Mouse (Mus musculus) embryonic stem cell, embryonic (primary cell): ENCODE measurements around the gene Taar2.

Experiments used
- CTCF ChIA-PET, 4 experiments: fragments of 300-600 bp in 2 of 4; fragments of 350-600 bp in 2 of 4; sonication (Branson Sonifier 250); formaldehyde crosslinking; loops; one replicate each; lab custom pipeline; 2022; ENCODE audit warnings: inconsistent platforms in 2 of 4; lab: Charles Lee
- POLR2A ChIA-PET, 4 experiments: fragments of 300-600 bp in 2 of 4; fragments of 350-600 bp in 2 of 4; sonication (Branson Sonifier 250); formaldehyde crosslinking; loops; one replicate each; lab custom pipeline; 2022; ENCODE audit warnings: antibody characterized with exemption in 4 of 4, inconsistent platforms in 1 of 4; lab: Charles Lee

Gene Taar2

GRCm38 (mm10) chr10:23938312-23938711 is at the start of gene Taar2:
Taar2 (plus strand) TSS chr10:23938572.
- CTCF ChIA-PET, result interaction anchor here in 2 of 4 experiments (0.7 to 1.6 kb wide), 3 partner anchors 193 to 670 kb away, joined by 3 to 5 read pairs (median 4); no protein-coding TSS in a partner anchor
- POLR2A ChIA-PET, result interaction anchor here in 2 of 4 experiments (0.5 to 0.9 kb wide), 2 partner anchors 52 to 150 kb away, joined by 3 read pairs; no protein-coding TSS in a partner anchor

GRCm38 (mm10) chr10:23892987-23893386 is 45.4 kb upstream of the Taar2 start:
- CTCF ChIA-PET, result no interaction called here
- POLR2A ChIA-PET, result no interaction called here

- ChIA-PET POLR2A (interaction anchor here in 2 of 4 experiments (0.6 to 0.8 kb wide), 3 partner anchors 78 to 266 kb away, joined by 3 to 4 read pairs (median 4); no protein-coding TSS in a partner anchor), CTCF (no interaction called here)
Observed at GRCm38 (mm10) chr10:23894601-23895349, 43.6 kb upstream of the Taar2 start, which contains the start of gene Vnn1. Vnn1 (plus strand) TSS chr10:23894688.

- CTCF ChIA-PET, result no interaction called here
- POLR2A ChIA-PET, result no interaction called here
Observed at GRCm38 (mm10) chr10:23895376-23895775, 43.0 kb upstream of the Taar2 start.

- POLR2A ChIA-PET, result no interaction called here
- CTCF ChIA-PET, result interaction anchor here in 1 of 4 experiments (0.7 kb wide), 1 partner anchor 81 kb away, joined by 3 read pairs; no protein-coding TSS in a partner anchor
Observed at GRCm38 (mm10) chr10:23901119-23901518, 37.3 kb upstream of the Taar2 start.

GRCm38 (mm10) chr10:23905661-23906060 is 32.7 kb upstream of the Taar2 start:
- POLR2A ChIA-PET, result no interaction called here
- CTCF ChIA-PET, result interaction anchor here in 1 of 4 experiments (0.6 kb wide), 2 partner anchors 21 to 107 kb away, joined by 3 read pairs; no protein-coding TSS in a partner anchor

- ChIA-PET POLR2A (no interaction called here), CTCF (no interaction called here)
Observed at GRCm38 (mm10) chr10:23920056-23920455, 18.3 kb upstream of the Taar2 start, which contains the start of gene Taar1. Taar1 (plus strand) TSS chr10:23920356.

- CTCF ChIA-PET, result no interaction called here
- POLR2A ChIA-PET, result no interaction called here
Observed at GRCm38 (mm10) chr10:23922468-23922867, 15.9 kb upstream of the Taar2 start.

- POLR2A ChIA-PET, result no interaction called here
- CTCF ChIA-PET, result no interaction called here
Observed at GRCm38 (mm10) chr10:23923941-23924340, 14.4 kb upstream of the Taar2 start.

GRCm38 (mm10) chr10:23937613-23938012 is 759 bp upstream of the Taar2 start:
- ChIA-PET POLR2A (interaction anchor here in 2 of 4 experiments (0.9 to 1.3 kb wide), 3 partner anchors 52 to 147 kb away, joined by 3 read pairs; no protein-coding TSS in a partner anchor), CTCF (interaction anchor here in 3 of 4 experiments (0.5 to 1.6 kb wide), 3 partner anchors 194 to 671 kb away, joined by 3 to 5 read pairs (median 3); no protein-coding TSS in a partner anchor)

GRCm38 (mm10) chr10:23942465-23942864 is 4.1 kb downstream of the Taar2 start:
- ChIA-PET CTCF (interaction anchor here (0.5 to 1.1 kb wide), 17 partner anchors 12 to 854 kb away, joined by 3 to 6 read pairs (median 3); no protein-coding TSS in a partner anchor), POLR2A (interaction anchor here in 2 of 4 experiments (0.5 to 0.7 kb wide), 3 partner anchors 21 to 127 kb away, joined by 3 to 5 read pairs (median 3); no protein-coding TSS in a partner anchor)

- CTCF ChIA-PET, result no interaction called here
- POLR2A ChIA-PET, result no interaction called here
Observed at GRCm38 (mm10) chr10:23948026-23948425, 9.7 kb downstream of the Taar2 start.

GRCm38 (mm10) chr10:23949508-23950005 is 11.2 kb downstream of the Taar2 start, which contains the start of gene Taar3:
Taar3 (plus strand) TSS chr10:23949558.
- ChIA-PET POLR2A (interaction anchor here in 1 of 4 experiments (0.6 to 0.9 kb wide), 2 partner anchors 14 to 886 kb away, joined by 4 to 9 read pairs; no protein-coding TSS in a partner anchor), CTCF (interaction anchor here in 1 of 4 experiments (0.5 kb wide), 1 partner anchor 295 kb away, joined by 6 read pairs; no protein-coding TSS in a partner anchor)

- ChIA-PET POLR2A (no interaction called here), CTCF (no interaction called here)
Observed at GRCm38 (mm10) chr10:23951714-23952113, 13.3 kb downstream of the Taar2 start.

GRCm38 (mm10) chr10:23959071-23959470 is 20.7 kb downstream of the Taar2 start:
- POLR2A ChIA-PET, result no interaction called here
- CTCF ChIA-PET, result interaction anchor here in 1 of 4 experiments (0.6 kb wide), 1 partner anchor 872 kb away, joined by 3 read pairs; no protein-coding TSS in a partner anchor

GRCm38 (mm10) chr10:23960444-23960915 is 22.1 kb downstream of the Taar2 start, which contains the start of gene Taar4:
Taar4 (plus strand) TSS chr10:23960494.
- POLR2A ChIA-PET, result no interaction called here
- CTCF ChIA-PET, result interaction anchor here in 1 of 4 experiments (0.5 kb wide), 1 partner anchor 333 kb away, joined by 3 read pairs; no protein-coding TSS in a partner anchor

- CTCF ChIA-PET, result no interaction called here
- POLR2A ChIA-PET, result interaction anchor here in 1 of 4 experiments (0.6 to 1.3 kb wide), 4 partner anchors 14 to 181 kb away, joined by 4 to 5 read pairs (median 4); no protein-coding TSS in a partner anchor
Observed at GRCm38 (mm10) chr10:23963444-23963843, 25.1 kb downstream of the Taar2 start.

GRCm38 (mm10) chr10:23964921-23965610 is 26.7 kb downstream of the Taar2 start:
- ChIA-PET CTCF (no interaction called here), POLR2A (no interaction called here)
